Mouse (Mus musculus): ENCODE measurements around the gene Tesk2. TPM values are rescaled to one million over a fixed set of nuclear protein-coding genes. Genes with fewer than 3 reads are reported as not detected.
A peak's percentile ranks its signal among the peaks of the same experiment; 100 is the strongest.

Tesk2 gene
- polyA plus RNA-seq, 1 experiment from 2014 or later = 3.1 TPM

GRCm38 (mm10) chr4:116769060-116769459 is 48.3 kb downstream of the Tesk2 start:
- Histone ChIP-seq H3K9me3 (ENCODE audit: control insufficient read depth, low read length) (no peaks in the 10 kb centered on the region), H3K4me3 (ENCODE audit: low read length) (no peak overlapping the region), H3K27ac (ENCODE audit: low read depth, low read length) (no peak overlapping the region), H3K27me3 (replicated peaks; ENCODE audit: control insufficient read depth, insufficient read depth, low read length) (no peaks in the 10 kb centered on the region), H3K36me3 (ENCODE audit: control insufficient read depth, insufficient read depth, low read length) (no peaks in the 10 kb centered on the region), H3K4me1 (ENCODE audit: control insufficient read depth, insufficient read depth, low read depth, low read length) (no peaks in the 10 kb centered on the region), H3K4me2 (ENCODE audit: low read length) (no peak overlapping the region), H3K9ac (ENCODE audit: low read depth, low read length) (no peak overlapping the region)
- no peak for ATAC-seq

GRCm38 (mm10) chr4:116776391-116776790 is 55.6 kb downstream of the Tesk2 start:
- H3K27ac ChIP-seq (ENCODE audit: low read depth, low read length) = no peak overlapping the region
- no peak overlapping the region for H3K9ac ChIP-seq (ENCODE audit: low read depth, low read length)
- H3K27me3 ChIP-seq (replicated peaks; ENCODE audit: control insufficient read depth, insufficient read depth, low read length) = no peaks in the 10 kb centered on the region
- H3K9me3 ChIP-seq (ENCODE audit: control insufficient read depth, low read length) = no peaks in the 10 kb centered on the region
- no peaks in the 10 kb centered on the region for H3K4me1 ChIP-seq (ENCODE audit: control insufficient read depth, insufficient read depth, low read depth, low read length)
- ATAC-seq = no peak
- H3K36me3 ChIP-seq (ENCODE audit: control insufficient read depth, insufficient read depth, low read length) = no peaks in the 10 kb centered on the region
- no peak overlapping the region for H3K4me3 ChIP-seq (ENCODE audit: low read length)
- no peak overlapping the region for H3K4me2 ChIP-seq (ENCODE audit: low read length)
- 96% methylated on average over 5 of the region's 5 CpGs for WGBS

- H3K9me3 ChIP-seq (ENCODE audit: control insufficient read depth, low read length) = no peaks in the 10 kb centered on the region
- no peaks in the 10 kb centered on the region for H3K4me1 ChIP-seq (ENCODE audit: control insufficient read depth, insufficient read depth, low read depth, low read length)
- no peak overlapping the region for H3K4me3 ChIP-seq (ENCODE audit: low read length)
- no peak overlapping the region for H3K27ac ChIP-seq (ENCODE audit: low read depth, low read length)
- 93% methylated on average over 3 of the region's 3 CpGs for WGBS
- ATAC-seq = no peak
- no peak overlapping the region for H3K4me2 ChIP-seq (ENCODE audit: low read length)
- no peak overlapping the region for H3K9ac ChIP-seq (ENCODE audit: low read depth, low read length)
- H3K36me3 ChIP-seq (ENCODE audit: control insufficient read depth, insufficient read depth, low read length) = no peaks in the 10 kb centered on the region
- H3K27me3 ChIP-seq (replicated peaks; ENCODE audit: control insufficient read depth, insufficient read depth, low read length) = no peaks in the 10 kb centered on the region
These were observed 56.3 kb downstream of the Tesk2 start for GRCm38 (mm10) chr4:116777079-116777478.

GRCm38 (mm10) chr4:116780541-116780940 is 59.8 kb downstream of the Tesk2 start:
- Histone ChIP-seq H3K27me3 (replicated peaks; ENCODE audit: control insufficient read depth, insufficient read depth, low read length) (no peaks in the 10 kb centered on the region), H3K4me1 (ENCODE audit: control insufficient read depth, insufficient read depth, low read depth, low read length) (peaks cover 3% of the 10 kb centered on the region), H3K4me3 (ENCODE audit: low read length) (no peak overlapping the region), H3K9me3 (ENCODE audit: control insufficient read depth, low read length) (no peaks in the 10 kb centered on the region), H3K27ac (ENCODE audit: low read depth, low read length) (no peak overlapping the region), H3K9ac (ENCODE audit: low read depth, low read length) (no peak overlapping the region), H3K36me3 (ENCODE audit: control insufficient read depth, insufficient read depth, low read length) (no peaks in the 10 kb centered on the region), H3K4me2 (ENCODE audit: low read length) (no peak overlapping the region)
- no peak for ATAC-seq
- whole genome bisulfite sequencing = 86% methylated on average over 2 of the region's 2 CpGs

GRCm38 (mm10) chr4:116781366-116781765 is 60.6 kb downstream of the Tesk2 start:
- 37% methylated on average over 2 of the region's 2 CpGs for WGBS
- Histone ChIP-seq H3K4me3 (ENCODE audit: low read length) (no peak overlapping the region), H3K27ac (ENCODE audit: low read depth, low read length) (no peak overlapping the region), H3K4me1 (ENCODE audit: control insufficient read depth, insufficient read depth, low read depth, low read length) (peaks cover 3% of the 10 kb centered on the region), H3K9me3 (ENCODE audit: control insufficient read depth, low read length) (no peaks in the 10 kb centered on the region), H3K4me2 (ENCODE audit: low read length) (no peak overlapping the region), H3K9ac (ENCODE audit: low read depth, low read length) (no peak overlapping the region), H3K27me3 (replicated peaks; ENCODE audit: control insufficient read depth, insufficient read depth, low read length) (no peaks in the 10 kb centered on the region), H3K36me3 (ENCODE audit: control insufficient read depth, insufficient read depth, low read length) (no peaks in the 10 kb centered on the region)
- no peak for ATAC-seq

GRCm38 (mm10) chr4:116782171-116782570 is 61.4 kb downstream of the Tesk2 start:
- WGBS = 6% methylated on average over 8 of the region's 8 CpGs
- Histone ChIP-seq H3K4me3 (ENCODE audit: low read length) (no peak overlapping the region), H3K9ac (ENCODE audit: low read depth, low read length) (no peak overlapping the region), H3K36me3 (ENCODE audit: control insufficient read depth, insufficient read depth, low read length) (no peaks in the 10 kb centered on the region), H3K9me3 (ENCODE audit: control insufficient read depth, low read length) (no peaks in the 10 kb centered on the region), H3K27me3 (replicated peaks; ENCODE audit: control insufficient read depth, insufficient read depth, low read length) (no peaks in the 10 kb centered on the region), H3K4me2 (ENCODE audit: low read length) (no peak overlapping the region), H3K4me1 (ENCODE audit: control insufficient read depth, insufficient read depth, low read depth, low read length) (peaks cover 3% of the 10 kb centered on the region), H3K27ac (ENCODE audit: low read depth, low read length) (no peak overlapping the region)
- no peak for ATAC-seq

GRCm38 (mm10) chr4:116786587-116786986 is 65.8 kb downstream of the Tesk2 start:
- Histone ChIP-seq H3K36me3 (ENCODE audit: control insufficient read depth, insufficient read depth, low read length) (no peaks in the 10 kb centered on the region), H3K4me3 (ENCODE audit: low read length) (no peak overlapping the region), H3K27me3 (replicated peaks; ENCODE audit: control insufficient read depth, insufficient read depth, low read length) (no peaks in the 10 kb centered on the region), H3K4me1 (ENCODE audit: control insufficient read depth, insufficient read depth, low read depth, low read length) (peaks cover 3% of the 10 kb centered on the region), H3K27ac (ENCODE audit: low read depth, low read length) (no peak overlapping the region), H3K9me3 (ENCODE audit: control insufficient read depth, low read length) (no peaks in the 10 kb centered on the region), H3K4me2 (ENCODE audit: low read length) (no peak overlapping the region), H3K9ac (ENCODE audit: low read depth, low read length) (no peak overlapping the region)
- no peak for ATAC-seq
- 100% methylated on average over 1 of the region's 1 CpGs for whole genome bisulfite sequencing

- no peaks in the 10 kb centered on the region for H3K27me3 ChIP-seq (replicated peaks; ENCODE audit: control insufficient read depth, insufficient read depth, low read length)
- no peak overlapping the region for H3K9ac ChIP-seq (ENCODE audit: low read depth, low read length)
- H3K27ac ChIP-seq (ENCODE audit: low read depth, low read length) = no peak overlapping the region
- H3K36me3 ChIP-seq (ENCODE audit: control insufficient read depth, insufficient read depth, low read length) = no peaks in the 10 kb centered on the region
- no peaks in the 10 kb centered on the region for H3K4me1 ChIP-seq (ENCODE audit: control insufficient read depth, insufficient read depth, low read depth, low read length)
- ATAC-seq = no peak
- no peak overlapping the region for H3K4me2 ChIP-seq (ENCODE audit: low read length)
- no peaks in the 10 kb centered on the region for H3K9me3 ChIP-seq (ENCODE audit: control insufficient read depth, low read length)
- 41% methylated on average over 7 of the region's 7 CpGs for WGBS
- H3K4me3 ChIP-seq (ENCODE audit: low read length) = no peak overlapping the region
These were observed 67.4 kb downstream of the Tesk2 start for GRCm38 (mm10) chr4:116787985-116788760.

- H3K4me1 ChIP-seq (ENCODE audit: control insufficient read depth, insufficient read depth, low read depth, low read length) = no peaks in the 10 kb centered on the region
- no peak overlapping the region for H3K4me2 ChIP-seq (ENCODE audit: low read length)
- no peak overlapping the region for H3K9ac ChIP-seq (ENCODE audit: low read depth, low read length)
- 12% methylated on average over 3 of the region's 3 CpGs for WGBS
- H3K36me3 ChIP-seq (ENCODE audit: control insufficient read depth, insufficient read depth, low read length) = no peaks in the 10 kb centered on the region
- H3K9me3 ChIP-seq (ENCODE audit: control insufficient read depth, low read length) = no peaks in the 10 kb centered on the region
- no peak overlapping the region for H3K27ac ChIP-seq (ENCODE audit: low read depth, low read length)
- no peaks in the 10 kb centered on the region for H3K27me3 ChIP-seq (replicated peaks; ENCODE audit: control insufficient read depth, insufficient read depth, low read length)
- no peak overlapping the region for H3K4me3 ChIP-seq (ENCODE audit: low read length)
- peak; percentile 67 for ATAC-seq
These were observed 68.2 kb downstream of the Tesk2 start for GRCm38 (mm10) chr4:116788956-116789355.

Data from hindbrain, embryonic 16.5 days (tissue).